Mouse (Mus musculus): Measurements from ENCODE around the gene Kcnj11.

GRCm38 (mm10) chr7:46132229-46132628, 31.7 kb upstream of the Kcnj11 start:
- TF ChIP-seq CTCF (conservative IDR thresholded peaks at IDR 0.05; ENCODE audit: low read length) (no peak), POU5F1 (IDR thresholded peaks at IDR 0.05; ENCODE audit: borderline replicate concordance, low read length) (no peak), NANOG (IDR thresholded peaks at IDR 0.05; ENCODE audit: borderline replicate concordance, low read length) (no peak)
